Mouse (Mus musculus) ovary, postnatal 10 days (tissue): ENCODE measurements around the gene Elavl4.
A peak's percentile ranks its signal among the peaks of the same experiment; 100 is the strongest.

ENCODE experiments used
- DNase-seq: peaks from one replicate; pipeline ENCODE4 v3.0.0; 2022; ENCODE audit warnings: low spot score

Gene Elavl4

DNA sequence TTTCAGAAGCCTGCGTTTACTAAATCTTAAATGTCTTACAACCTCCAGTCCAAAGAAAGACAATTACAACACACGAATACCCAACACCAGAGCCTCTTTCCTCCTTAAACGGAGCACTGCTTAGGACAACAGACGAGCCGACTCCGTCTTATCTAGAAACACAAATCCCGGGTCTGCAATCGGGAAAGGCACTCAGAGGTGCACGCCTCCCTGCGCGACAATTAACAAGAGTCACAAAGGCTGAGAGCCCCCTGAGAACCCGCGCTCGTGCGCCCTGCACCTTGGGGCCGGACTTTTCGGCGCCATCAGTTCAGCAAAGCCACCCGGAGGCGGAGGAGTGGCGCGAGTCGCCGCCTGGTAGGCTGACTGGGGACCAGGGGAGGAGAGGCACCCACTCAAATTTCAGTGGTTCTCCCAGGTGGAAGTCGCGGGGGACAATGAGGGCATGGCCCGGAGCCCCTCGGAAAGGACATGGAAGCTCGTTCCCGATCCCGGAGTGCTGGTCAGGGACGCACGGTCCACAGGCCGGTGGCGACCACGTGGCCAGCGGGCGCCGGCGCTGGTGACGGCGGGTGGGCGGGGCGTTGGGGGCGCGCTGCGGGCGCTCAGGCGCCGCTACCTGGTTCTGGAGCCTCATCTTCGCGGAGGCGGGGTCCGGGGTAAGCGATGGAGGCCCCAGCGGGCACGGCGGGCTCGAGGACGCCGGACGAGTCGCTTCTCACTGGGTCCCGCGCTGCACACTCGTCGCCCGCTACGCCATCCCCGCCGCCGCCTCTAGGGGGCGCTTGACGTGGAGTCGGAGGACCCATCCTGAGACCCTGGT is at the start of gene Elavl4:
Gene Elavl4 (minus strand): TSS at position 732 of the 823 bp plus-strand sequence.
- peak; percentile 31 for DNase-seq

DNA sequence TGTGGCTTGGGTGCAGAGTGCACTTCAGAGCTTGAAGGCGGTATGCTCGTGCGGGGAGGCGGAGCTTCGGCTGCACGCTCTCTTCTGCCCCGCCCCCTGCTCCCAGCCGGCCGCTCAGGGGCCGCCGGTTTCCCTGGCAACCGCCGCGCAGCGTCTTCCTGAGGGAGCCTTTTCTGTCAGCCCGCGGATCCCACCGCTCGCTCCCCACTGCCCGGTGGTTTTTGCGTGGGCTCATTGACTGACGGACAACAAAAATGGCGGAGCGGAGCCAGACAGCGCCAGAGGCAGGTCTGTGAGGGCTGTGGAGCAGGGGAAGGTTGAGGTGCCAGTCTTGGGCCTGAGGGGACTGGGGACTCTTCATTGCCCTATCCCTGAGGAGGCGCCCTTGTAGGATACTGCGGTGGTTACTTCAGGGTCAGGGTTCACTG is 45.9 kb upstream of the Elavl4 start, which contains the start of gene Agbl4:
Gene Agbl4 (plus strand): TSS at position 44 of the 428 bp plus-strand sequence.
- DNase-seq: no peak

DNA sequence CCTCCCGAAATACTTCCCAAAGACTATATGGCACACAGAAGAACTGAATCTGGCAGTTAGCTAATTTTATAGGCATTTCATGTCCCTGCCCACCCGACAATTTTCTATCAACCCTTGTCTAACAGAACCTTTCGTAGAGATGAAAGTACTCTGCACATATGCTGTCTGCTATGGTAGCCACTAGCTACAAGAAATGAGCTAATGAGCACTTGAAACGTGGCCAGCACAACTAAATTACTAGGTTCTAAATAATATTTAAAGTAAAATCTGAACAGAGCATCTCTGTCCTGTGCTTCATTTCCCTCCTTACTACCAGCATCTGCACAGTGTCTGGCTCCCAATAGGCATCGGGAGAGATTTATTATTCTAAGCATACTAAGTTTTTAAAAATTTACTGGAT is 44.5 kb upstream of the Elavl4 start:
- DNase-seq: no peak

DNA sequence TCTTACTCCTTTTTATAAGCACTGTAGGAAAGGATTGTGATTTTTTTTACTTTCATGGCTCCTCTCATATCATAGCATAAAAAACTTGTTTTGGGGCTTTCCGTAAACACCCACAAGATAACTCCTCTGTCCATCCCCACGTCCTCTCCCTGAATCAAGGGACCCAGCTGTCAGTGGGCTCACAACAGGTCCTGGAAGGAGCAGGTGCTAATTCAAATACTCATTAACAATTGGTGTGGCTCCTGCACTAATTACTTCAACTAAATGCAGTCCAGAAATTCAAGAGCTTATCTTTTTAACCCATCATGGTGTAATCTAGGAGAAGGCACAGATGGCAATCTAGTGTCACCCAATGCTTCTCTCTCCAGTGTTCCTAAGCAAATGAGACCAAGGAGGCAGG is 8.9 kb upstream of the Elavl4 start:
- no peak for DNase-seq

DNA sequence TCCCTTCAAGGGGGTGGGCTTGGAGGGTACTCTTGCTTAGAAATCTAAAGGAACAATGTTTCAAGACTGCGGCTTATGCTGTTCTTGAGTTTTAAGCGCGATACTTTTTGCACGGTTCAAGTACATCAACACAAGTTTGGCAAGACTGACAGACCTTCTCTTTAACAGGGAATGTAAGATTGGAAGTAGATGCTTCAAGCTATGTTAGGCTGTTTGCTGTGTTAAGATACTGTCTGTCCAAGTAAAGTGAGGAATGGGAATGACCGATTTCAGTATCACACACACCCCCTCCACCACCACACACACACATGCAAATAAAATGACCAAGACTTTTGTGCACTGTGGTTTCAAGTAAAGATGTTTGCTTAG is 276 bp upstream of the Elavl4 start:
- no peak for DNase-seq

DNA sequence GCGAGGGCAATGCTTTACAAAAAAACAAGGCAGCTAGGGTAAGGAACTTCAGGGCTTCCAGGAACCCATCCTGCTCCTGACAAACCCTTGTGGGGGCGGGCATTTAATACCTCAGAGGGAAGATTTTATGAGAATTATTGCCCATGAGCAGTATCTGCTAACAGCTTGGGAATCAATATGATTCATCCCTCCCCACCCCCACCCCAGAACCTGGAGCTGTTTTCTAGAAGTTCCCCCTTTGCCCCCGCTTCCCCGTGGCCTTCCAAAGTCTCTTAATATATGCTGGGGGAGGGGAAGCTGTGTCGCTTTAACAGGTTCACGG is 892 bp downstream of the Elavl4 start:
- no peak for DNase-seq

DNA sequence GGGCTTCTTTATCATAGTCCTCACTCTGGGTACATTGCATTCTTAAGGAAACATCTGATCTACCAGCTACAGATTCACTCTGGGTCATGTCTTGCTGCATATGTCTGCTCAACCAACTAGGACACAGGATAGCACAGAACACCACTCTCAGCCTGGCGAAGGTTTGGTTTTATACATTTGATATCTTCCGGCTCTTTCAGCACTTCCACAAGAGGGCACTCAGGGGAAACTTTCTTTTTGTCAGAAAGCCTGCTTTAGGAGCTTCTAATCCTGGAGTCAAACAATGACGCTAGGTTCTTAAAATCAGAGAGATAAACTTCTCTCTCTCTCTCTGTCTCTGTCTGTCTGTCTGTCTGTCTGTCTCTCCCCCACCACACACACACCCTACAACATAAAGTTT is 27.8 kb downstream of the Elavl4 start:
- no peak for DNase-seq

DNA sequence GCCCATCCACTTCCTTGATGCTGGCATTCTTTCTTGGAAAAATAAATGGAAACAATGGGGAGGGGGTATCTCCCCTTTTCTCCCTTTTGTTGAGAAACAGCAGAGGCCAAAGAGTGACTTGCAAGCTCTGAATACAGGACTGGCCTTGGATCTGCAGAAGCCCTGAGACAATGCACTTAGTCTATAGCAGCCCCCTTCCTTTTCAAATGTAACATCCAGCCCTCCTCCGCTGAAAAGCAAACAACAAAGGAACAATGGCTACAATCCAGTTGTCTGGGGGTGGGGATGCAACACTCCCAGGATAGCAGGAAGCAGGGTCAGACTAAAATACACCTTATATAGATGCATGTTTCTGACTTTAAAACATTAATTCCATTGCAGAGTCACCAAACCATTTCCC is 39.6 kb downstream of the Elavl4 start:
- no peak for DNase-seq

DNA sequence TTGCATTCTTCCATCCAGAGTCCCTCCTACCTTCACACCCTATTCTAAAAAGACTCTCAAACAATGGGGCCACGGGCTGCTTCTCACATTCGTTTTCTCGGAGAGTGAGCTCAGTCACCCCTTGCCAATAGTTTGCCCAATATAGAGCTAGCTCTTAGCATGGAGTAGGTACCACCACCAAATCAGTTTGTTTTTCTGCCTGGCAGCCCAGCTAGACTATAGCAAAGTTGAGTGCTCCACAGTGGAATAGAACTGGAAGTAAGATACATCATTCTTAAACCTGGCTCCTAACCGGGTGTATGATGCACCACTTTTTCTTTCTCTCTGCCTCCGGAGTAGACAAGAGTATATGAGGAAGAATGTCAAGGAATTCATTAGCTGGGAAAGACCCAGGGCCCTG is 44.7 kb downstream of the Elavl4 start:
- DNase-seq: no peak

DNA sequence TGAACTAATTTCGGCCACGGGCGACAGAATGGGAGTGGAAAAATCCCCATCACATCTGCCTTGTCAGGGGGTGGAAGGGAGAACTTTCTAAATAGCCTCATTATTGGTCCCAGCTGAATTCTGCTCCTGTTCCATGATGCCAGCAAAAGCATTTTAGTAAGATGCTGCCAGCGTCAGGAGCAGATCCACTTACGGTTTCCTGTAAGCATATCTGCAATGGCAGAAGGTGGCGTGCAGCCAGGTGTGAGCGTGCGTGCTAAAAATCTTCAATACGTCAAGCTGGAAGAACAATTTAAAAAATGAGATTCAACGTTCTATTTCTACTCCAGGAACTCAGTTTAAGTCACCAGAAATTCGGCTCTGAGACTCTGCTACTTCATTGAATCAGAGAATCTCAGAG is 45.1 kb downstream of the Elavl4 start:
- no peak for DNase-seq

DNA sequence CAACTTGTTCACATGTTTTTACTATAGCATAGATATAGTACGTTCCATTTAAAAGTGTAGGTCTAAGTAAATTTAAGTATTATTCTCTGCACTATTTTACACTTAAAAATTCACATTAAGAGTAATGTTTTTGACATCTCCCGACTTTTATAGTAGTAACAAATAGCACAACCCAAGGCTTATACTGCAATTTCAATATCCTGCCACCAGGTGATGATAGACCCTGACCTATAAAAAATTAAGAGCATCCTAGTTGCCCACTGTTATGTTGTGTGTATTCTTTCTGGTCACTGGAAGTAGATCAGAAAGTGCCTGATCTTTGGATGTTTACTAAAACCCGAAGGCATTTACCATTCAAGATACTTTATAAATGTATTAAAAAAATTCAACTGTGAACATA is 55.9 kb downstream of the Elavl4 start:
- DNase-seq: no peak

DNA sequence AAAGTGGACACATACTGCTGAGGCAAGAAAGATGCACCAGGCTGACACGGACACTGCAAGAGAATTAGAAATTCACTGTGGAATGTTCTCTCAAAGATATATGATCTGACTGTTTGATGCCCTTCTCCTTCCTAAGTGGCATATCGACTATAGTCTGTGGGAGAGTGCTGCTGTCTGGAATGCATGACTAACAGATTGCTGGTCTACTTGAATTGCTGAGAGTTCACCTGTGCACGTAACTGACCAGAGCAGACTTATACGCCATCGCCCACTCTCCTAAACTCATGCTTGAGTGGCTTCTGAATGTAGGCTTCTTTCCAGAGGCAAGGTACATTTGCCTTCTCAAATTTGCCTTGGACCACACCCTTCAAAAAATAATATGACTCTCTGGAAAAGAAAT is 58.5 kb downstream of the Elavl4 start:
- DNase-seq: no peak

DNA sequence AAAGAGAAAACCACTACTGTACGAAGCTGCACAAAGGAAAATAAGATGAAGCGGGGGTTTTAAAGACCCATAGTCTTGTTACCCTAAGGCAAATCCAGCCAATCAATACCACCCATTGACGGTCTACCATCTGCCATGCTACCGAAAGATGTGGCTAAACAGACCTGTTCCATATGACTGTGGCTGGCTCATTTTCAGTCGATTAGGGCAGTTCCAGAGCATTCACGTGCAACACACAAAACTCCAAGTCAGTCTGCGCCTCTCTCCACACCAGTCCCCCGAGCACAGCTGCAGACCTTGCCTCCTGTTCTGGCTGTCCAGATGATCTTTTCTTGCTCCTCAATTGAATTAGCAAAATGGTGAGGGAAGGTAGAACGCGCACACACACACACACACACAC is 59.2 kb downstream of the Elavl4 start:
- no peak for DNase-seq

DNA sequence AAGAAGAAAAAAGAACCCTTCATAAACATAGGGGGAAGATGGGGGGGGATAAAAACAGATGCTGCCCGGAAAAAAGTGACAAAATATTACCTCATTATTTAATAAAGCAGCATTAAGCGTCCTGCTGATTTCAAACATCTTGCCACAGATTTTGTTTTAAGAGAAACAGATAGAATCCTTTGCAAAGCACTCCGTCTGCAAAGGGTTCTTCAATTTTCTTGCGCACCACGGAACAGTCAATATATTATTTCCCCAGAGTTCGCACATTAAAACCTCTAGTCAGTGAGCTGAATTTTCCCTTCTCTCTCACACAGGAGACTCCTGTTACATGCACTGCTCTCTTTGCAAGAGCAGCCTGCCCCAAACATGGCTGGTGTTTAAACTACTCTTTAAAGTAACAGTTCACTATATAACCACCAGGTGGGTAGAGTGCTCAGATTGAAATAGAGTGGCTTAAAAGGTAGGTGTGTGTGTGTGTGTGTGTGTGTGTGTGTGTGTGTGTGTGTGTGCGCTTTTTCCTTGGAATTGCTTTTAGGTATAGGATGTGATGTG is 61.1 kb downstream of the Elavl4 start:
- no peak for DNase-seq

DNA sequence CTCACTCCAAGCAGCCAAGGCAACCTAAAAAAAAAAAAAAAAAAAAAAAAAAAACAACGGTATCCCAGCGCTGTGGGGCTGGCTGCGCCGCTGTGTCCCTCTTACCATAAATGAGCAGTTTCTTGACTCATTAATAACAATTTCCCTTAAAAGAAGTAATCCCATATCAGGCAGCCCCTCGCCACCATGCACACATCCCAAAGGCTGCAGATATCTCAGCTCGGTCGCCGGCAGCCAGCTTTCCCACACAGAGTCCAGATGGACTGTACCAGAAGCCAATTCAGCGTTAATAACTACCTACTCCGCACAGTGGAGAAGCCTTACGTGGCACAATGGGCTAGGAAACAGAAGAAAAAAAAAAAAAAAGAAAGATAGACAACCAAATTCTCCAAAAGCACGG is 61.7 kb downstream of the Elavl4 start:
- DNase-seq: no peak

DNA sequence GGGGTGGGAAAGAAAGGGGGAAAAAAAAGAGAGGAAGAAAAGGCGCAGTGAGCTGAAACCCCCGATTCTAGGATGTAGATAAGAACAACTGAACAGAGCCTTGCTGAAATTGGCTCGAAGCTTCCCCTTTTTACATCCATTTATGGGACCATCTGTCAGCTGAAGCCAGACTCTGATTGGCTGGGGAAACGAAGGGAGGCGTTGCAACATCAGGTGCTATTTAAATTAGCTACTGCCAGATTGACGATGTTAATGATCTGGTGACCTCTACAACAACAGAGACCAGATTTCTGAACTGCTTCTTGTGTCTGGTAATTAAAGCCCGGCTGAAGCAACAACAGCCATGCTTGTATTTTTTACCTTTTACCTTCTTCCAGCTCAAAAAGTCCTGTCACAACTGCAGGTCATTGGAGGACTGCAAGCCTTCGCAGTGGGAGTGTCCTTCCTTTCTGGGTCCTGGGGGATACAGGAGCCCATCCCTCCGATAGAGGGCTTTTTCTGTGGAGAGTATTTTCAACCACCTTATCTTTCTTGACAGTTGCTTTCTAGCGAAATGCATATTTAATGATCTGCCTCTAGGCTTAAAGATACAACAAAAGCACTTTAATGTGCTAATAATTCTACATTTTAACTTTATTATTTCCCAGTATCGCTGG is 64.2 kb downstream of the Elavl4 start:
- DNase-seq: no peak

DNA sequence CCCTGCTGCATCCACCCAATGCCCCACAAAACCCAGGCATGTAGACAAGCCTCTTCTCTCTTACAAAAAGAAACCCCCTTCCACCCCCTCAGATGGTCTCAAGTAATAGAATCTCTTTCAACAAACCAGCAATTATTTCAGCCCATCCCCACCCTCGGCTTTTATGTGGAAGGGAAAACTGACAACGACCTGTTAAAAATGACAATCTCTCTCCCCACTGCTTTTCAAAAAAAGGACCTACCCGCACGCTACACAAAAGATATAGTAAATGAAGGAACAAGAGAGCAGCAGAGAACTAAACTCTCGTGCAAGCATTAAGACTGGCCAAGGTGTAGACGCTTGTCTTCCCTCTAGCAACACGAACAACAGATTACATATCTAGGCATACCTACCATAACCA is 64.9 kb downstream of the Elavl4 start:
- no peak for DNase-seq

DNA sequence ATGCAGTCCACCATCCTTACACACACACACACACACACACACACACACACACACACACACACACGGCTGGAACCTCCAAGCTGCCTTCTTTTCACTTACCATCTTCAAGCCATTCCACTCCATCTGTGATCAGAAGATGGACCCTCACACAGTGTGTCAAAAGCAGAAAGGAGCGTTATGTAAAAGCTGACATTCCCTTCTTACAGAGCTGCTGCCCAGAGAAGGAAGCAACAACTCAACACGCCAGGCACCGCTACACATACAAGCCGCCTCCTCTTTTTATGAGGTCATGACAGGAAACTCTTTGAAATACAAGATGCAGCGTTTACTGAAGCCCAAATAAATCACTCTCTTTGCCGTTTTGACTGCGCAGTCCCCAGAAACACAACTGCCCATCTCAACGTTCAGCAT is 65.3 kb downstream of the Elavl4 start:
- no peak for DNase-seq

DNA sequence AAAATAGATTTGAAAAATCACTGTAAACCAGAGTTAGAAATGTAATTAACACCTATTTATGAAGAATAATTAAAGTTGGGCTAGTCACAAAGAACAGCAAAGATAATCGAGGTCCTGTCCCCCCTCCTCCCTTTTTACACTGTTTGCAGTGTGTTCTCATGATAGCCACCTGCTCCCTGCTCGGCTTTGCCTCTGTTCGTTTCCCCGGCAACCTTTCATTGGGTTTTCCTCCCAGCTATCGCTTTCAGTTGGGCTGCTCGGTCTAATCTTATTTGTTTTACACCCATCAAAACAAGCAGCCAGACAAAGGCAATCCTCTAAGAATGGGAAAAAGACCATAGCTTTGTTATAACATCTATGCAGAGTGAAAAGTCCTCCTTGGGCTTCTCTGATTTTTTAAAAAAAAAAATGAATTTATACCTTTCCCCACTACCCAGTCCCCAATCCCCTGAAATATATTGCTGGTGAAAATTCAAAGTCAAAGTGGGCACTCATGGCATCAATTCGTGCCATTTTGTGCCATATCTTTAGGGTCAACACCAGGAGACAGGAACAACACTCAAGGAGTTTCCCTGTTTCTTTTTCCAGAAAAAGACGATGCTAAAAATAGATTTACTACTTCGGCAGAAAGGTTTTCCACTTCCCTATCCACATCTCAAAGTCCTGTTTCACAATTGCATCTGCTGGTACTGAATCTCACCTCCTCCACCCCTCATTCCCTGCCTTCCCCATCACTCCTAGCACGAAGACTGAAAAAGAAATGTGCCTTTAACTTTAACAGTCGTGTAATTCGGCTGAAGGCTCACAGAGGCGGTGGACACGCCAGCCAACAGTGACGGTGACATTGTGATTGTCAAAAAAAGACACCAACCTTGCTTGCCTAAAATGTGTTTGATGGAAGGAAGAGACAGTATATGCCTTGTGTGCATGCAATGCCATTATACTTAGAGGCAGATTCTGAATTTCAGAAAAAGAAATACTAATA is 66.1 kb downstream of the Elavl4 start:
- no peak for DNase-seq

DNA sequence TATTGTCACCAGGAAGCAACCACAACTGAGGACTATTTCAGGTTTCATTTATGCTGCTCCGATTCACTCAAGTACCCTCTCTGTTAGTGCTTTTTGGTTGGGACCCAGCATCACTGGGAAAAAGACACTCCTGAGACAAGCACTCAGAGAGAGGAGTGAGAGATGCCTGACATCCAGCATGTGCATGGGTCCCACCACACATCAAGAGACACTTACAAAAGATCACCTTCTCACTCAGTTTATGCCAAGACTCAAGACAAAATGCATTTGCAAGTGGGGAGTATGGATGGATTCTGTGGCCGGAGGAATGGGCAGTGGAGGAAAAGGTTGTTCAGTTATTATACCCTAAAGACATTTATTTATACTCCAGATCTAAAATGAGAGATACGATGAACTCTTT is 67.3 kb downstream of the Elavl4 start:
- no peak for DNase-seq

DNA sequence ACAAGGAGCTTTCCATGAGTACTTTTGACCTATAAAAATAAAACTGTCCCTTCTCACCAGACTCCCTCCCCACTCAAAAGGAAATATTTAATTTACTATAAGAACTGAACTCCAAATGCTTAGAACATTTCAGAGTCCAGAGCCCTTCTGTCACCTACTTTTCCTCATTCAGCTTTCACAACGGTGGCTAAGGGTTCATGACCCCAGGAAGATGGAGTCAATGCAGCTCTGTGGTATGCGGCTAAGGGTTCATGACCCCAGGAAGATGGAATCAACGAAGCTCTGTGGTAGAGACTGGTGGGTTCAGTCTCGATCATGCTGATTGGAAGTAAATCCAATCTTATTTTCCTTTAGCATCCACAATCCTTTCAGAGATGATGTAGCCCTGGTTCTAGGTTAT is 81.7 kb downstream of the Elavl4 start:
- no peak for DNase-seq

DNA sequence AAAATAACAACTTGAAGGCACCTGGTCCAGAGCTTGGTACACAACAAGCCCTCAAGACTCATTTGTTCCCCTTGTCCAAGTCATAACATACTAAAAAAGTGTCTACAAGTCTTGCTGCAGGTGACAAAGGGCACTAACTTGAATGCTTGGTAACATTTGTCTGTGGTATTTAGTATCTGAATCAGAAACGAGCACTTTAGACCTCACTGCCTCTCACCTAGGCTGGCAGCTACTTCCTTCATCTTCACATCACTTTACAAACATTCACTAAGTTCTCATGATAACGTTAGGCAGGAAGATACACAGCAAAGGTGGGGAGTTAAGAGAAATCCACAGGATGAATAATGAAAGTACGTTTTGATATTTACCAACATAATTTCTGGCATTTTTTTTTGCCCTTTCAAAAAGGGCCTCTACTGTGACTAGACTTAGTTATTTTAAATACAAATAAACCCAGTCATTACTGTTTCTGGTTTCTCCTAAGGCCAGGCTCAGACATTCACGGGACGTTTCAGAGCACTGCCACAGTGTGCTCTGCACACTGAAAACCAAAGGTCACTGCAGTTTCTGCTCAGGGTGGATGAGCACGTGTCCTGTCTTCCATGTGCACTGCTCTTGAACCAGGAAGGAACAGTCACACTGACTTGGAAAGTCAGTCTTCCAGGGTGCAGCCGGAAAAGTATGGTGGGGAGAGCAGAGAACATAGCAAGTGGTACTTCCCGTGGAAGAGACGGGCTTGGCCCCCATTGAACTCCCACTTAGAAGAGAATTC is 84.7 kb downstream of the Elavl4 start:
- DNase-seq: no peak
